Mouse (Mus musculus) stomach, embryonic 14.5 days (tissue): ENCODE measurements around the gene Gtf3c6. TPM values are rescaled to one million over a fixed set of nuclear protein-coding genes. Genes with fewer than 3 reads are reported as not detected.

Source experiments
- ATAC-seq: fragments of 200-750 bp; cut with Nextera tagmentation; 2 replicates; pipeline ENCODE4 v1.8.0; 2017; ENCODE audit warnings: low read depth, moderate TSS enrichment; ENCODE audit not compliant: insufficient number of reproducible peaks, insufficient read depth, low FRiP score
- H3K27ac ChIP-seq: fragments of 300-500 bp; sonication (generic); 2 replicates; pipeline ENCODE4 v1.5.1; 2014; ENCODE audit warnings: mild to moderate bottlenecking, low read length, moderate library complexity, mixed read lengths
- H3K27me3 ChIP-seq: fragments of 300-500 bp; sonication (generic); 2 replicates; pipeline ENCODE4 v1.6.1; 2014; ENCODE audit warnings: low read length, control low read depth, mixed read lengths; ENCODE audit not compliant: control insufficient read depth, insufficient read depth
- H3K36me3 ChIP-seq: fragments of 300-500 bp; sonication (generic); 2 replicates; pipeline ENCODE4 v1.6.1; 2014; ENCODE audit warnings: mild to moderate bottlenecking, control low read depth, low read length, moderate library complexity, mixed read lengths; ENCODE audit not compliant: control insufficient read depth, insufficient read depth
- H3K4me1 ChIP-seq: fragments of 300-500 bp; sonication (generic); 2 replicates; pipeline ENCODE4 v1.6.1; 2014; ENCODE audit warnings: low read length, control low read depth, mixed read lengths; ENCODE audit not compliant: control insufficient read depth, insufficient read depth
- H3K4me2 ChIP-seq: fragments of 300-500 bp; sonication (generic); replicated peaks from 2 replicates; pipeline ENCODE4 v1.6.1; 2014; ENCODE audit warnings: low read depth, low read length, control low read depth
- H3K4me3 ChIP-seq: fragments of 300-500 bp; sonication (generic); 2 replicates; pipeline ENCODE4 v1.5.1; 2014; ENCODE audit warnings: low read depth, low read length, control low read depth
- H3K9ac ChIP-seq: fragments of 300-500 bp; sonication (generic); replicated peaks from 2 replicates; pipeline ENCODE4 v1.6.1; 2014; ENCODE audit warnings: low read depth, mild to moderate bottlenecking, control low read depth, low read length, moderate library complexity, mixed read lengths
- H3K9me3 ChIP-seq: fragments of 300-500 bp; sonication (generic); 2 replicates; pipeline ENCODE4 v1.6.1; 2016; ENCODE audit warnings: low read depth, low read length, control low read depth; ENCODE audit not compliant: control insufficient read depth
- WGBS: fragments of 180-500 bp; shearing (Covaris S2); extraction: QIAGEN DNeasy Blood & Tissue Kit; methylation state at CpG from one replicate; pipeline ENCODE4 v1.1.7; 2014; 5-methylcytosine and 5-hydroxymethylcytosine counted together
- polyA plus RNA-seq: library from polyadenylated mRNA; unstranded; fragments of >200 nt; fragmentation: Nextera tagmentation; extraction: Ambion mirVana; gene quantifications from 2 replicates; pipeline ENCODE4 v1.2.1, GENCODE M21; 2014

The Gtf3c6 gene
- polyA plus RNA-seq, 1 experiment from 2014 or later = 95.6 TPM

- Histone ChIP-seq H3K36me3 (peaks cover 39% of the 10 kb centered on the region), H3K9ac (no peak overlapping the region), H3K4me1 (peaks cover 4% of the 10 kb centered on the region; the same call in 1 of the 2 replicates), H3K27ac (no peak overlapping the region), H3K4me2 (no peak overlapping the region), H3K4me3 (no peak overlapping the region), H3K9me3 (no peaks in the 10 kb centered on the region), H3K27me3 (no peaks in the 10 kb centered on the region)
- 87% methylated on average over 9 of the region's 9 CpGs for WGBS
- ATAC-seq = no peak
These were observed 8.3 kb downstream of the Gtf3c6 start for GRCm38 (mm10) chr10:40249625-40250024.

- H3K27ac ChIP-seq = 0 out of 2 replicates have a peak overlapping the region, but pooled peaks have one; percentile 6
- peaks cover 4% of the 10 kb centered on the region; the same call in 1 of the 2 replicates for H3K4me1 ChIP-seq
- peak overlapping the region; percentile 45 for H3K4me2 ChIP-seq
- no peaks in the 10 kb centered on the region for H3K27me3 ChIP-seq
- ATAC-seq = 0 out of 2 replicates have a peak, but pooled peaks have one; percentile 26
- H3K9ac ChIP-seq = no peak overlapping the region
- 34% methylated on average over 11 of the region's 11 CpGs for WGBS
- H3K36me3 ChIP-seq = peaks cover 45% of the 10 kb centered on the region
- no peaks in the 10 kb centered on the region for H3K9me3 ChIP-seq
- H3K4me3 ChIP-seq = peak overlapping the region; percentile 68
These were observed 10.7 kb downstream of the Gtf3c6 start for GRCm38 (mm10) chr10:40247166-40247716.

GRCm38 (mm10) chr10:40246374-40247165, 11.3 kb downstream of the Gtf3c6 start, which contains the start of gene Rpf2:
Gene Rpf2, minus strand, starts transcription at chr10:40247036.
- Histone ChIP-seq H3K36me3 (peaks cover 45% of the 10 kb centered on the region), H3K4me2 (peak within 1 kb of the TSS; percentile 59), H3K27ac (peak within 1 kb of the TSS; percentile 49; the same call in 1 of the 2 replicates), H3K9ac (peak within 1 kb of the TSS; percentile 44), H3K27me3 (no peaks in the 10 kb centered on the region), H3K9me3 (no peaks in the 10 kb centered on the region), H3K4me1 (peaks cover 4% of the 10 kb centered on the region; the same call in 1 of the 2 replicates), H3K4me3 (peak within 1 kb of the TSS; percentile 68)
- 1% methylated on average over 54 of the region's 54 CpGs for WGBS
- ATAC-seq = peak; percentile 91

- Histone ChIP-seq H3K36me3 (peaks cover 34% of the 10 kb centered on the region), H3K27ac (no peak overlapping the region), H3K27me3 (no peaks in the 10 kb centered on the region), H3K4me2 (no peak overlapping the region), H3K9ac (no peak overlapping the region), H3K4me1 (no peaks in the 10 kb centered on the region), H3K9me3 (no peaks in the 10 kb centered on the region), H3K4me3 (no peak overlapping the region)
- 95% methylated on average over 5 of the region's 5 CpGs for WGBS
- no peak for ATAC-seq
These were observed 20.1 kb downstream of the Gtf3c6 start for GRCm38 (mm10) chr10:40237826-40238225.

- H3K36me3 ChIP-seq = peaks cover 45% of the 10 kb centered on the region
- 90% methylated on average over 3 of the region's 3 CpGs for WGBS
These were observed 24.7 kb downstream of the Gtf3c6 start for GRCm38 (mm10) chr10:40233241-40233640.

GRCm38 (mm10) chr10:40232442-40232841, 25.5 kb downstream of the Gtf3c6 start:
- 79% methylated on average over 7 of the region's 7 CpGs for WGBS
- Histone ChIP-seq H3K4me2 (no peak overlapping the region), H3K4me3 (no peak overlapping the region), H3K4me1 (no peaks in the 10 kb centered on the region), H3K27me3 (no peaks in the 10 kb centered on the region), H3K36me3 (peaks cover 40% of the 10 kb centered on the region), H3K27ac (no peak overlapping the region), H3K9me3 (no peaks in the 10 kb centered on the region), H3K9ac (no peak overlapping the region)
- no peak for ATAC-seq

More at GRCm38 (mm10) chr10:40233241-40233640, 24.7 kb downstream of the Gtf3c6 start:
- Histone ChIP-seq H3K4me1 (no peaks in the 10 kb centered on the region), H3K27me3 (no peaks in the 10 kb centered on the region), H3K9me3 (no peaks in the 10 kb centered on the region), H3K4me2 (no peak overlapping the region), H3K27ac (no peak overlapping the region), H3K4me3 (no peak overlapping the region), H3K9ac (no peak overlapping the region)
- no peak for ATAC-seq

- Histone ChIP-seq H3K9ac (no peak overlapping the region), H3K27ac (no peak overlapping the region), H3K9me3 (no peaks in the 10 kb centered on the region), H3K27me3 (no peaks in the 10 kb centered on the region), H3K4me3 (no peak overlapping the region), H3K36me3 (peaks cover 35% of the 10 kb centered on the region), H3K4me2 (no peak overlapping the region), H3K4me1 (no peaks in the 10 kb centered on the region)
- no peak for ATAC-seq
- WGBS = 95% methylated on average over 1 of the region's 1 CpGs
These were observed 28.2 kb downstream of the Gtf3c6 start for GRCm38 (mm10) chr10:40229725-40230124.

- Histone ChIP-seq H3K36me3 (peaks cover 39% of the 10 kb centered on the region), H3K9ac (no peak overlapping the region), H3K27ac (no peak overlapping the region), H3K27me3 (no peaks in the 10 kb centered on the region), H3K9me3 (no peaks in the 10 kb centered on the region), H3K4me3 (no peak overlapping the region), H3K4me2 (no peak overlapping the region), H3K4me1 (no peaks in the 10 kb centered on the region)
- 78% methylated on average over 4 of the region's 4 CpGs for WGBS
- no peak for ATAC-seq
These were observed 30.1 kb downstream of the Gtf3c6 start for GRCm38 (mm10) chr10:40227660-40228303.
